Mouse (Mus musculus) forebrain, embryonic 10.5 days (tissue): Measurements from ENCODE around the gene Med29. TPM values are rescaled to one million over a fixed set of nuclear protein-coding genes. Genes with fewer than 3 reads are reported as not detected.
A peak's percentile ranks its signal among the peaks of the same experiment; 100 is the strongest.

ENCODE experiments used
- DNase-seq: peaks from one replicate; pipeline ENCODE4 v3.0.0-alpha.2; 2017; ENCODE audit warnings: low spot score; ENCODE audit errors: extremely low spot score
- H3K27ac ChIP-seq: fragments of 300-500 bp; sonication (generic); 2 replicates; pipeline ENCODE4 v1.5.1; 2016; ENCODE audit warnings: mild to moderate bottlenecking
- H3K27me3 ChIP-seq: fragments of 300-500 bp; sonication (generic); 2 replicates; pipeline ENCODE4 v1.6.1; 2016; ENCODE audit warnings: mild to moderate bottlenecking; ENCODE audit not compliant: poor library complexity, severe bottlenecking
- H3K36me3 ChIP-seq: fragments of 300-500 bp; sonication (generic); replicated peaks from 2 replicates; pipeline ENCODE4 v1.6.1; 2016; ENCODE audit warnings: mild to moderate bottlenecking, moderate library complexity
- H3K4me1 ChIP-seq: fragments of 300-500 bp; sonication (generic); 2 replicates; pipeline ENCODE4 v1.6.1; 2016
- H3K4me3 ChIP-seq: fragments of 300-500 bp; sonication (generic); 2 replicates; pipeline ENCODE4 v1.5.1; 2016; ENCODE audit warnings: mild to moderate bottlenecking, moderate library complexity
- H3K9me3 ChIP-seq: fragments of 300-500 bp; sonication (generic); 2 replicates; pipeline ENCODE4 v1.6.1; 2016; ENCODE audit warnings: mild to moderate bottlenecking, moderate library complexity
- WGBS: fragments of 180-500 bp; shearing (Covaris S2); methylation state at CpG from one replicate; pipeline ENCODE4 v1.1.7; 2016; 5-methylcytosine and 5-hydroxymethylcytosine counted together
- polyA plus RNA-seq: library from polyadenylated mRNA; unstranded; fragments of >200 nt; fragmentation: Nextera tagmentation; extraction: Ambion mirVana; gene quantifications from 2 replicates; pipeline ENCODE4 v1.2.1, GENCODE M21; 2016

Med29 gene
- polyA plus RNA-seq, 1 experiment from 2014 or later, result 60.6 TPM

GRCm38 (mm10) chr7:28354596-28354995 lies 37.9 kb downstream of the Med29 start:
- WGBS, result 92% methylated on average over 3 of the region's 3 CpGs
- Histone ChIP-seq H3K4me3 (no peak overlapping the region), H3K27ac (no peak overlapping the region), H3K4me1 (peaks cover 49% of the 10 kb centered on the region), H3K27me3 (no peaks in the 10 kb centered on the region), H3K36me3 (peaks cover 58% of the 10 kb centered on the region), H3K9me3 (no peaks in the 10 kb centered on the region)
- DNase-seq, result no peak

- WGBS, result 95% methylated on average over 3 of the region's 3 CpGs
- peaks cover 50% of the 10 kb centered on the region for H3K4me1 ChIP-seq
- no peak overlapping the region for H3K4me3 ChIP-seq
- no peak for DNase-seq
- no peaks in the 10 kb centered on the region for H3K9me3 ChIP-seq
- no peaks in the 10 kb centered on the region for H3K27me3 ChIP-seq
- no peak overlapping the region for H3K27ac ChIP-seq
- H3K36me3 ChIP-seq, result peaks cover 53% of the 10 kb centered on the region
Observed at GRCm38 (mm10) chr7:28354113-28354581, 38.4 kb downstream of the Med29 start.

GRCm38 (mm10) chr7:28353267-28353666 lies 39.2 kb downstream of the Med29 start:
- DNase-seq, result no peak

GRCm38 (mm10) chr7:28351676-28352191 lies 40.8 kb downstream of the Med29 start:
- Histone ChIP-seq H3K27ac (peak overlapping the region; percentile 97), H3K27me3 (no peaks in the 10 kb centered on the region), H3K9me3 (no peaks in the 10 kb centered on the region), H3K36me3 (peaks cover 42% of the 10 kb centered on the region), H3K4me1 (peaks cover 26% of the 10 kb centered on the region), H3K4me3 (peak overlapping the region; percentile 82)
- no peak for DNase-seq
- 48% methylated on average over 4 of the region's 4 CpGs for WGBS

More at GRCm38 (mm10) chr7:28353267-28353666, 39.2 kb downstream of the Med29 start:
- Histone ChIP-seq H3K4me1 (peaks cover 41% of the 10 kb centered on the region), H3K4me3 (no peak overlapping the region), H3K27ac (no peak overlapping the region), H3K36me3 (peaks cover 45% of the 10 kb centered on the region), H3K27me3 (no peaks in the 10 kb centered on the region), H3K9me3 (no peaks in the 10 kb centered on the region)
- WGBS, result 96% methylated on average over 2 of the region's 2 CpGs

- H3K27ac ChIP-seq, result peak within 1 kb of the TSS; percentile 97
- peak; percentile 98 for DNase-seq
- H3K4me1 ChIP-seq, result peaks cover 21% of the 10 kb centered on the region
- no peaks in the 10 kb centered on the region for H3K27me3 ChIP-seq
- H3K9me3 ChIP-seq, result no peaks in the 10 kb centered on the region
- H3K36me3 ChIP-seq, result peaks cover 40% of the 10 kb centered on the region
- H3K4me3 ChIP-seq, result peak within 1 kb of the TSS; percentile 82
- WGBS, result under 1% methylated on average over 50 of the region's 50 CpGs
Observed at GRCm38 (mm10) chr7:28350155-28350883, 42.2 kb downstream of the Med29 start, which contains the start of gene Rps16. Gene Rps16 (plus strand): TSS chr7:28350652.

GRCm38 (mm10) chr7:28348601-28349000 lies 43.9 kb downstream of the Med29 start:
- H3K4me3 ChIP-seq, result no peak overlapping the region
- H3K36me3 ChIP-seq, result peaks cover 23% of the 10 kb centered on the region
- H3K9me3 ChIP-seq, result no peaks in the 10 kb centered on the region
- peaks cover 21% of the 10 kb centered on the region for H3K4me1 ChIP-seq
- no peak overlapping the region for H3K27ac ChIP-seq
- 90% methylated on average over 7 of the region's 7 CpGs for WGBS
- no peaks in the 10 kb centered on the region for H3K27me3 ChIP-seq
- DNase-seq, result no peak

- H3K27me3 ChIP-seq, result no peaks in the 10 kb centered on the region
- H3K4me1 ChIP-seq, result peaks cover 21% of the 10 kb centered on the region
- H3K27ac ChIP-seq, result no peak overlapping the region
- no peak for DNase-seq
- H3K4me3 ChIP-seq, result no peak overlapping the region
- H3K36me3 ChIP-seq, result peaks cover 14% of the 10 kb centered on the region
- WGBS, result 91% methylated on average over 3 of the region's 3 CpGs
- no peaks in the 10 kb centered on the region for H3K9me3 ChIP-seq
Observed at GRCm38 (mm10) chr7:28347746-28348145, 44.8 kb downstream of the Med29 start.

GRCm38 (mm10) chr7:28344637-28345036 lies 47.9 kb downstream of the Med29 start:
- Histone ChIP-seq H3K4me3 (no peak overlapping the region), H3K36me3 (no peaks in the 10 kb centered on the region), H3K4me1 (peaks cover 27% of the 10 kb centered on the region), H3K9me3 (no peaks in the 10 kb centered on the region), H3K27me3 (no peaks in the 10 kb centered on the region), H3K27ac (no peak overlapping the region)
- DNase-seq, result peak; percentile 80
- WGBS, result 11% methylated on average over 4 of the region's 4 CpGs

- H3K27ac ChIP-seq, result no peak overlapping the region
- no peaks in the 10 kb centered on the region for H3K27me3 ChIP-seq
- DNase-seq, result no peak
- no peak overlapping the region for H3K4me3 ChIP-seq
- no peaks in the 10 kb centered on the region for H3K9me3 ChIP-seq
- WGBS, result 53% methylated on average over 7 of the region's 7 CpGs
- H3K36me3 ChIP-seq, result peaks cover 6% of the 10 kb centered on the region; the same call in 1 of the 2 replicates
- H3K4me1 ChIP-seq, result peaks cover 37% of the 10 kb centered on the region
Observed at GRCm38 (mm10) chr7:28341381-28341780, 51.1 kb downstream of the Med29 start.

- H3K27ac ChIP-seq, result peak overlapping the region; percentile 92
- peaks cover 40% of the 10 kb centered on the region for H3K4me1 ChIP-seq
- H3K27me3 ChIP-seq, result no peaks in the 10 kb centered on the region
- H3K4me3 ChIP-seq, result peak overlapping the region; percentile 96
- DNase-seq, result no peak
- H3K9me3 ChIP-seq, result no peaks in the 10 kb centered on the region
- H3K36me3 ChIP-seq, result peaks cover 26% of the 10 kb centered on the region
- WGBS, result 84% methylated on average over 19 of the region's 19 CpGs
Observed at GRCm38 (mm10) chr7:28339213-28339917, 53.1 kb downstream of the Med29 start.

GRCm38 (mm10) chr7:28338108-28338998 lies 54.2 kb downstream of the Med29 start, which contains the start of gene Supt5:
Gene Supt5 (minus strand): TSS chr7:28338746.
- no peaks in the 10 kb centered on the region for H3K27me3 ChIP-seq
- H3K9me3 ChIP-seq, result no peaks in the 10 kb centered on the region
- peak within 1 kb of the TSS; percentile 96 for H3K4me3 ChIP-seq
- peaks cover 40% of the 10 kb centered on the region for H3K4me1 ChIP-seq
- DNase-seq, result peak; percentile 95
- H3K36me3 ChIP-seq, result peaks cover 32% of the 10 kb centered on the region
- peak within 1 kb of the TSS; percentile 92 for H3K27ac ChIP-seq
- under 1% methylated on average over 77 of the region's 77 CpGs for WGBS
